Mouse (Mus musculus): ENCODE data around the gene Ypel4. TPM values are rescaled to one million over a fixed set of nuclear protein-coding genes. Genes with fewer than 3 reads are reported as not detected.

The Ypel4 gene
- polyA plus RNA-seq, 1 experiment from 2014 or later, result 21.4 TPM

GRCm38 (mm10) chr2:84732394-84732793 is 1.5 kb upstream of the Ypel4 start:
- no peak for ATAC-seq (ENCODE audit: low FRiP score, low read depth)
- Histone ChIP-seq H3K9me3 (no peaks in the 10 kb centered on the region), H3K27ac (no peak overlapping the region), H3K27me3 (replicated peaks) (no peaks in the 10 kb centered on the region), H3K4me1 (peaks cover 26% of the 10 kb centered on the region), H3K4me2 (replicated peaks) (no peak overlapping the region), H3K36me3 (no peaks in the 10 kb centered on the region), H3K4me3 (no peak overlapping the region), H3K9ac (no peak overlapping the region)
- 65% methylated on average over 1 of the region's 1 CpGs for WGBS

GRCm38 (mm10) chr2:84734351-84734864 is 550 bp downstream of the Ypel4 start:
- Histone ChIP-seq H3K4me1 (peaks cover 47% of the 10 kb centered on the region), H3K27ac (peak overlapping the region; percentile 28), H3K27me3 (replicated peaks) (no peaks in the 10 kb centered on the region), H3K4me2 (replicated peaks) (peak overlapping the region; percentile 58), H3K9ac (peak overlapping the region; percentile 70), H3K4me3 (peak overlapping the region; percentile 43), H3K9me3 (no peaks in the 10 kb centered on the region), H3K36me3 (no peaks in the 10 kb centered on the region)
- peak; percentile 57 for ATAC-seq (ENCODE audit: low FRiP score, low read depth)
- WGBS, result under 1% methylated on average over 11 of the region's 11 CpGs

- peaks cover under 1% of the 10 kb centered on the region; the same call in 1 of the 2 replicates for H3K36me3 ChIP-seq
- H3K4me1 ChIP-seq, result peaks cover 50% of the 10 kb centered on the region
- H3K27ac ChIP-seq, result no peak overlapping the region
- H3K4me2 ChIP-seq (replicated peaks), result peak overlapping the region; percentile 58
- no peaks in the 10 kb centered on the region for H3K9me3 ChIP-seq
- H3K27me3 ChIP-seq (replicated peaks), result no peaks in the 10 kb centered on the region
- ATAC-seq (ENCODE audit: low FRiP score, low read depth), result no peak
- H3K9ac ChIP-seq, result peak overlapping the region; percentile 70
- WGBS, result 2% methylated on average over 2 of the region's 2 CpGs
- H3K4me3 ChIP-seq, result peak overlapping the region; percentile 43
Observed at GRCm38 (mm10) chr2:84734919-84735318, 1.1 kb downstream of the Ypel4 start.

GRCm38 (mm10) chr2:84735346-84735920 is 1.6 kb downstream of the Ypel4 start:
- whole genome bisulfite sequencing, result 27% methylated on average over 7 of the region's 7 CpGs
- H3K9me3 ChIP-seq, result no peaks in the 10 kb centered on the region
- no peaks in the 10 kb centered on the region for H3K27me3 ChIP-seq (replicated peaks)
- H3K9ac ChIP-seq, result peak overlapping the region; percentile 70
- peak overlapping the region; percentile 58 for H3K4me2 ChIP-seq (replicated peaks)
- H3K36me3 ChIP-seq, result peaks cover 6% of the 10 kb centered on the region; the same call in 1 of the 2 replicates
- peaks cover 55% of the 10 kb centered on the region for H3K4me1 ChIP-seq
- no peak overlapping the region for H3K27ac ChIP-seq
- peak overlapping the region; percentile 43 for H3K4me3 ChIP-seq
- no peak for ATAC-seq (ENCODE audit: low FRiP score, low read depth)

- no peak for ATAC-seq (ENCODE audit: low FRiP score, low read depth)
- Histone ChIP-seq H3K36me3 (peaks cover 12% of the 10 kb centered on the region; the same call in 1 of the 2 replicates), H3K4me2 (replicated peaks) (peak overlapping the region; percentile 58), H3K9me3 (no peaks in the 10 kb centered on the region), H3K4me3 (peak overlapping the region; percentile 43), H3K27ac (no peak overlapping the region; the same call in 1 of the 2 replicates), H3K9ac (peak overlapping the region; percentile 70), H3K4me1 (peaks cover 66% of the 10 kb centered on the region), H3K27me3 (replicated peaks) (no peaks in the 10 kb centered on the region)
- WGBS, result 7% methylated on average over 27 of the region's 27 CpGs
Observed at GRCm38 (mm10) chr2:84736312-84737161, 2.7 kb downstream of the Ypel4 start.

GRCm38 (mm10) chr2:84737451-84737925 is 3.6 kb downstream of the Ypel4 start:
- no peaks in the 10 kb centered on the region for H3K9me3 ChIP-seq
- peaks cover 75% of the 10 kb centered on the region for H3K4me1 ChIP-seq
- H3K4me2 ChIP-seq (replicated peaks), result peak overlapping the region; percentile 58
- peak overlapping the region; percentile 47 for H3K9ac ChIP-seq
- no peaks in the 10 kb centered on the region for H3K27me3 ChIP-seq (replicated peaks)
- H3K36me3 ChIP-seq, result peaks cover 12% of the 10 kb centered on the region; the same call in 1 of the 2 replicates
- ATAC-seq (ENCODE audit: low FRiP score, low read depth), result peak; percentile 3; the same call in 1 of the 2 replicates
- H3K4me3 ChIP-seq, result no peak overlapping the region; the same call in 1 of the 2 replicates
- 0 out of 2 replicates have a peak overlapping the region, but pooled peaks have one; percentile 43 for H3K27ac ChIP-seq
- WGBS, result 5% methylated on average over 8 of the region's 8 CpGs

- 2% methylated on average over 12 of the region's 12 CpGs for WGBS
- H3K4me1 ChIP-seq, result peaks cover 75% of the 10 kb centered on the region
- H3K9me3 ChIP-seq, result no peaks in the 10 kb centered on the region
Observed at GRCm38 (mm10) chr2:84738271-84738911, 4.5 kb downstream of the Ypel4 start.

GRCm38 (mm10) chr2:84740608-84741333 is 6.9 kb downstream of the Ypel4 start:
- Histone ChIP-seq H3K27me3 (replicated peaks) (no peaks in the 10 kb centered on the region), H3K36me3 (peaks cover 12% of the 10 kb centered on the region; the same call in 1 of the 2 replicates), H3K4me3 (no peak overlapping the region), H3K4me1 (peaks cover 70% of the 10 kb centered on the region), H3K9me3 (no peaks in the 10 kb centered on the region), H3K9ac (no peak overlapping the region), H3K4me2 (replicated peaks) (peak overlapping the region; percentile 74), H3K27ac (no peak overlapping the region)
- ATAC-seq (ENCODE audit: low FRiP score, low read depth), result no peak
- WGBS, result 80% methylated on average over 15 of the region's 15 CpGs

More at GRCm38 (mm10) chr2:84738271-84738911, 4.5 kb downstream of the Ypel4 start:
- no peak overlapping the region for H3K9ac ChIP-seq
- H3K27ac ChIP-seq, result no peak overlapping the region
- peak overlapping the region; percentile 58 for H3K4me2 ChIP-seq (replicated peaks)
- no peak for ATAC-seq (ENCODE audit: low FRiP score, low read depth)
- H3K4me3 ChIP-seq, result no peak overlapping the region
- peaks cover 12% of the 10 kb centered on the region; the same call in 1 of the 2 replicates for H3K36me3 ChIP-seq
- H3K27me3 ChIP-seq (replicated peaks), result no peaks in the 10 kb centered on the region

GRCm38 (mm10) chr2:84741841-84742450 is 8.1 kb downstream of the Ypel4 start:
- 2% methylated on average over 5 of the region's 5 CpGs for WGBS
- Histone ChIP-seq H3K4me1 (peaks cover 58% of the 10 kb centered on the region), H3K27me3 (replicated peaks) (no peaks in the 10 kb centered on the region), H3K9ac (peak overlapping the region; percentile 92), H3K36me3 (peaks cover 12% of the 10 kb centered on the region; the same call in 1 of the 2 replicates), H3K9me3 (no peaks in the 10 kb centered on the region), H3K4me3 (peak overlapping the region; percentile 79), H3K4me2 (replicated peaks) (peak overlapping the region; percentile 74), H3K27ac (peak overlapping the region; percentile 94)
- no peak for ATAC-seq (ENCODE audit: low FRiP score, low read depth)

GRCm38 (mm10) chr2:84742451-84743283 is 8.8 kb downstream of the Ypel4 start:
- Histone ChIP-seq H3K27me3 (replicated peaks) (no peaks in the 10 kb centered on the region), H3K4me2 (replicated peaks) (peak overlapping the region; percentile 74), H3K9ac (peak overlapping the region; percentile 92), H3K27ac (peak overlapping the region; percentile 94), H3K9me3 (no peaks in the 10 kb centered on the region), H3K4me3 (peak overlapping the region; percentile 79), H3K4me1 (peaks cover 51% of the 10 kb centered on the region), H3K36me3 (peaks cover 12% of the 10 kb centered on the region; the same call in 1 of the 2 replicates)
- peak; percentile 87 for ATAC-seq (ENCODE audit: low FRiP score, low read depth)
- WGBS, result under 1% methylated on average over 24 of the region's 26 CpGs

All from neural tube, embryonic 12.5 days (tissue).